Mouse (Mus musculus) cerebellum, adult 2 months (tissue): Measurements from ENCODE around the gene Zfyve27. TPM values are rescaled to one million over a fixed set of nuclear protein-coding genes. Genes with fewer than 3 reads are reported as not detected.

Experiments
- DNase-seq, 2 experiments: peaks; one replicate each; pipeline ENCODE4 v3.0.0; 2021
- H3K27ac ChIP-seq: fragments of 200-500 bp; 2 replicates; pipeline ENCODE4 v1.5.1; 2012; ENCODE audit warnings: low read length, control low read depth, inconsistent platforms; ENCODE audit not compliant: insufficient read depth
- H3K27me3 ChIP-seq: fragments of 200-500 bp; 2 replicates; pipeline ENCODE4 v1.6.1; 2012; ENCODE audit warnings: inconsistent platforms, mild to moderate bottlenecking, low read length, moderate library complexity; ENCODE audit not compliant: control insufficient read depth, insufficient read depth
- H3K4me1 ChIP-seq: fragments of 200-500 bp; 2 replicates; pipeline ENCODE4 v1.6.1; 2011; ENCODE audit warnings: low read length; ENCODE audit not compliant: control insufficient read depth, insufficient read depth
- H3K4me3 ChIP-seq: fragments of 200-500 bp; replicated peaks from 2 replicates; pipeline ENCODE3; 2011; ENCODE audit warnings: mild to moderate bottlenecking, low read depth, low read length, control low read depth; ENCODE audit not compliant: insufficient read depth
- CTCF ChIP-seq: fragments of 200-500 bp; IDR thresholded peaks from 2 replicates; pipeline ENCODE4 v1.5.1; 2011; ENCODE audit warnings: low read depth, mild to moderate bottlenecking, control low read depth, low read length, moderate library complexity, borderline replicate concordance; ENCODE audit not compliant: insufficient read depth
- POLR2A ChIP-seq: fragments of 200-500 bp; IDR thresholded peaks from 2 replicates; pipeline ENCODE4 v1.6.1; 2011; ENCODE audit warnings: low read length, control low read depth, borderline replicate concordance; ENCODE audit not compliant: insufficient read depth
- WGBS: fragments of 180-500 bp; shearing (Covaris S2); methylation state at CpG from one replicate; pipeline ENCODE4 v1.1.7; 2018; 5-methylcytosine and 5-hydroxymethylcytosine counted together
- polyA plus RNA-seq: library from polyadenylated mRNA; depleted of rRNA; stranded (reverse); fragments of >200 nt; gene quantifications from 2 replicates; pipeline ENCODE4 v1.2.3, GENCODE M21; 2012

Zfyve27 gene
- polyA plus RNA-seq, 1 experiment = 104 TPM

- TF ChIP-seq CTCF (no peak), POLR2A (no peak)
- H3K4me3 ChIP-seq = no peak overlapping the region
- WGBS = 81% methylated on average over 12 of the region's 12 CpGs
- no peak overlapping the region for H3K27ac ChIP-seq
- DNase-seq = no peak
- H3K4me1 ChIP-seq = no peaks in the 10 kb centered on the region
- no peaks in the 10 kb centered on the region for H3K27me3 ChIP-seq
These were observed 6.1 kb upstream of the Zfyve27 start for GRCm38 (mm10) chr19:42157493-42158237.

- Histone ChIP-seq H3K27ac (no peak overlapping the region), H3K4me3 (no peak overlapping the region), H3K4me1 (no peaks in the 10 kb centered on the region), H3K27me3 (no peaks in the 10 kb centered on the region)
- WGBS = 77% methylated on average over 13 of the region's 13 CpGs
- DNase-seq = no peak
- TF ChIP-seq POLR2A = no peak
- TF ChIP-seq CTCF = no peak
These were observed 5.3 kb upstream of the Zfyve27 start for GRCm38 (mm10) chr19:42158246-42159017.

GRCm38 (mm10) chr19:42164188-42164587, 437 bp downstream of the Zfyve27 start:
- 33% methylated on average over 7 of the region's 7 CpGs for WGBS
- no peaks in the 10 kb centered on the region for H3K27me3 ChIP-seq
- H3K4me1 ChIP-seq = no peaks in the 10 kb centered on the region
- no peak overlapping the region for H3K27ac ChIP-seq
- no peak overlapping the region for H3K4me3 ChIP-seq
- TF ChIP-seq POLR2A = no peak
- no peak for TF ChIP-seq CTCF
- no peak for DNase-seq

- DNase-seq = peak; percentile 78 to 89
- Histone ChIP-seq H3K4me3 (peak overlapping the region; percentile 9), H3K4me1 (peaks cover 3% of the 10 kb centered on the region), H3K27ac (no peak overlapping the region), H3K27me3 (no peaks in the 10 kb centered on the region)
- 3% methylated on average over 12 of the region's 12 CpGs for WGBS
- TF ChIP-seq POLR2A (no peak), CTCF (peak; percentile 93)
These were observed 2.4 kb downstream of the Zfyve27 start for GRCm38 (mm10) chr19:42166130-42166529.

- 24% methylated on average over 3 of the region's 3 CpGs for WGBS
- H3K4me3 ChIP-seq = no peak overlapping the region
- H3K4me1 ChIP-seq = peaks cover 9% of the 10 kb centered on the region
- no peak for TF ChIP-seq POLR2A
- no peak for TF ChIP-seq CTCF
- no peak overlapping the region for H3K27ac ChIP-seq
- DNase-seq = no peak
- no peaks in the 10 kb centered on the region for H3K27me3 ChIP-seq
These were observed 3.0 kb downstream of the Zfyve27 start for GRCm38 (mm10) chr19:42166766-42167165.

- DNase-seq = no peak
- Histone ChIP-seq H3K27me3 (no peaks in the 10 kb centered on the region), H3K4me3 (no peak overlapping the region), H3K4me1 (peaks cover 10% of the 10 kb centered on the region), H3K27ac (no peak overlapping the region)
- no peak for TF ChIP-seq CTCF
- 69% methylated on average over 9 of the region's 9 CpGs for WGBS
These were observed 3.7 kb downstream of the Zfyve27 start for GRCm38 (mm10) chr19:42167489-42167888.

GRCm38 (mm10) chr19:42169322-42169975, 5.7 kb downstream of the Zfyve27 start:
- no peak for TF ChIP-seq POLR2A
- TF ChIP-seq CTCF = no peak
- Histone ChIP-seq H3K27ac (no peak overlapping the region), H3K27me3 (no peaks in the 10 kb centered on the region), H3K4me1 (peaks cover 10% of the 10 kb centered on the region), H3K4me3 (peak overlapping the region; percentile 27)
- peak in 1 of 2 experiments; percentile 41 for DNase-seq
- WGBS = 38% methylated on average over 10 of the region's 10 CpGs
